Mouse (Mus musculus): ENCODE results near the gene Fras1. TPM values are rescaled to one million over a fixed set of nuclear protein-coding genes. Genes with fewer than 3 reads are reported as not detected.

Fras1 gene
- 4.6 TPM for polyA plus RNA-seq (2015; fragmentation: Illumina TruSeq; extraction: RNeasy Lipid Tissue Mini Kit (QIAGEN cat#74804); ENCODE audit: low read depth, low replicate concordance)

DNA sequence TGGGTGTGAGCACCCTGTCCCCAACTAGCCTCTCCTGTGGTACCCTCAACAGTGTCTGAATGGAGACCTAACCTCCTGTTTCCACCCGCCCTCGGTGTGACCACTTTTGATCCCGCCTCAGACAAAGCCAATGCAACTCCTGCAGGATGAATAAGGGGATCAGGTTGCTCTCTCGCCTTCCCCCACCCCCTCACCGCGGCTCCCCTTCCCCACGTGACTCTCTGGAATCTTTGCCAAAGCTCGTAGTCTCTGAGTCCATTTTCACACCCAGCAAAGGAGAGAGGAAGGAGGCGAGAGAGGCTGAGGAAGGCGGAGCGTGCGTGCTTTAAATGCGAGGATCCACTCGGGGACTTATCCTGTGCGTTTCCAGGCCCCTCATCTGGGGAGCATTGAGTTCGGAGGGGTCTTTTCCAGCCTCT is at the start of gene Fras1:
TSS of gene Fras1 (plus strand) at position 389 of the 419 bp plus-strand sequence.

DNA sequence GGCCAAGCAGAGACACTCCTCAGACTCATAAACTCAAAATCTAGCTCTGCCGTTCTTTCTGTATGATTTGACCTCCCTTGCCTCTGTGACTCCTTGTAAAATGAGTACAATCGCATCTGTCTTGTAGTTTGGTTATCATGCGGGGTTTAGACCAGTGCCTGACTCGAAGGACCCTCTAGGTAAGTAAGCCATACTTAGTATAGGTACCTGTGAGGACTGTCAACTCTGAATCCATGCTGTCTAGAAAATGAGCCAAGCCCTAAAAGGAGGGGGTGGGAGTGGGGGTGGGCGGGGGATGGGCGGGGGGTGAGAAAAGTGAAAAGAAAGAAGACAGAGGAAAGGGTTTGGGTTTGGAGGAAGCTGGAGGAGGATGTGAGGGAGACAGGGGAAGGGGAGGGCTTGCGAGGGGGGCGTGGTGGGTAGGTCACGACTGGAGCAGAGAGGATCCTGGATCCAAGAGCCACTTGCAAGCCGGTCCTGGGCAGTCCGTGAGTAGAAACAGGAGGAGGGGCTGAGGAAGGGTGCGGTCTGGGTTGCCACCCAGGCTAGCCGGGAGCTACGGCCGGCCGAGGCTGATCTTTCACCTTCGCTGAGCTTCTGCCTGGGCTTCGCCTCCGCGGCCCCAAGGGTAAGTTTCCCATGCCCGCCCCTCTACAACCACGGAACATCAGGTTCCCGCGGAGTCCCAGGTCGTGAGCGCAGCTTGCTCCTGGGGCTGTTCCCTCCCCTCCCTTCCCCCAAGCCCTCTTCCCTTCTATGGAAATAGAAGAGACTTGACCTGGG is 419.4 kb downstream of the Fras1 start, which contains the start of gene Anxa3:
TSS of gene Anxa3 (plus strand) at position 404 of the 783 bp plus-strand sequence.

Other genes with a start within 250 kb of the Fras1 start
- 18.5 TPM for gene Cnot6l, start 209.8 kb upstream of the Fras1 start, polyA plus RNA-seq (2015; fragmentation: Illumina TruSeq; extraction: RNeasy Lipid Tissue Mini Kit (QIAGEN cat#74804); ENCODE audit: low read depth, low replicate concordance)
- 15.1 TPM for gene Mrpl1, start 164.5 kb upstream of the Fras1 start, polyA plus RNA-seq (2015; fragmentation: Illumina TruSeq; extraction: RNeasy Lipid Tissue Mini Kit (QIAGEN cat#74804); ENCODE audit: low read depth, low replicate concordance)

Measured in brain, adult 10 weeks (tissue).